ENCODE assay signal across 22 mouse cellular contexts in the genomic region with DNA sequence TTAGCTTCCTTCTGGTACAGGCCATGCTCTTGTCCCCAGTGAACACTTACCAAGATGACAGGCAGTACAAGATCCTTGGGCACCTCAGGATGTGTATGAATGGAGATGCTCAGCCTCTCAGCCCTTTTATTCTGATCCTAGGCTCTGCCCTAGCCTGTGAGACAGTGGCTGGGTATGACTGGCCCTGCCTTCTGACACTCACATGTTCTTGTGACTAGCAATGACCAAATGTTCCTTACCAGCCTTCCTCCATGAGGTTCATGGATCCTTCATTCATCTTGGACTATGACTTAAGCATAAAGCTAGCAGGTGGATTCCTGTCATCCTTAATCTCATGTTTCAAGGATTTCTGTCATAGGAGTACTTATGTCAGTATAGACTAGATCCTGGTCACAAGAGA. TPM values are rescaled to one million over a fixed set of nuclear protein-coding genes. Genes with fewer than 3 reads are reported as not detected.
"Had no signal": no experiment of that assay in that cellular context is flagged by ENCODE, and none has a peak within 500 bp of the region (broad histone marks: within the 10 kb centered on the region; RNA-seq: fewer than 3 reads in every experiment).

A gene (minus strand): TSS at position 101 of the 400 bp plus-strand sequence.

- H3K4me1 ChIP-seq: neural tube, embryonic 12.5 days; neural tube, embryonic 13.5 days; neural tube, embryonic 15.5 days; stomach, embryonic 15.5 days had no signal

- DNase-seq: retina, postnatal 1 day; right cerebral cortex, adult 18-20 months; right cerebral cortex, postnatal 14 days; right cerebral cortex, postnatal 25 days; right cerebral cortex, postnatal 4 days; spleen, adult 18-20 months; thymus, adult 18-20 months; thymus, adult 2 months; thymus, postnatal 14 days; thymus, postnatal 25 days; thymus, postnatal 36 days; thymus, postnatal 4 days had no signal

- H3K4me2 ChIP-seq: neural tube, embryonic 12.5 days; neural tube, embryonic 13.5 days; neural tube, embryonic 15.5 days; stomach, embryonic 15.5 days had no signal

- H3K27ac ChIP-seq: neural tube, embryonic 12.5 days; neural tube, embryonic 13.5 days; neural tube, embryonic 15.5 days; stomach, embryonic 15.5 days had no signal

- H3K27me3 ChIP-seq: neural tube, embryonic 12.5 days; neural tube, embryonic 13.5 days; neural tube, embryonic 15.5 days; stomach, embryonic 15.5 days had no signal

- H3K36me3 ChIP-seq: neural tube, embryonic 12.5 days; neural tube, embryonic 13.5 days; neural tube, embryonic 15.5 days; stomach, embryonic 15.5 days had no signal

- H3K4me3 ChIP-seq: neural tube, embryonic 12.5 days; neural tube, embryonic 13.5 days; neural tube, embryonic 15.5 days; stomach, embryonic 15.5 days had no signal

- H3K9me3 ChIP-seq: neural tube, embryonic 12.5 days; neural tube, embryonic 13.5 days; neural tube, embryonic 15.5 days; stomach, embryonic 15.5 days had no signal

- H3K9ac ChIP-seq: neural tube, embryonic 12.5 days; neural tube, embryonic 13.5 days; neural tube, embryonic 15.5 days; stomach, embryonic 15.5 days had no signal

RNA-seq across cellular contexts. Expression of the gene that starts here (rescaled TPM):
- polyA plus RNA-seq: neural tube, embryonic 12.5 days; neural tube, embryonic 13.5 days; neural tube, embryonic 14.5 days; neural tube, embryonic 15.5 days; small intestine, adult 2 months; spleen, adult 2 months; stomach, embryonic 14.5 days; stomach, embryonic 15.5 days; testis, adult 2 months; urinary bladder, adult 2 months had no signal
